Mouse (Mus musculus) hindbrain, postnatal 0 days (tissue): ENCODE results near the gene Kcnh1. TPM values are rescaled to one million over a fixed set of nuclear protein-coding genes. Genes with fewer than 3 reads are reported as not detected.

Experiments
- ATAC-seq: fragments of 200-750 bp; cut with Nextera tagmentation; 2 replicates; pipeline ENCODE4 v1.8.0; 2017; ENCODE audit warnings: mild to moderate bottlenecking, moderate TSS enrichment, moderate library complexity
- DNase-seq: peaks from one replicate; pipeline ENCODE4 v3.0.0-alpha.2; 2015; ENCODE audit warnings: low spot score
- H3K27ac ChIP-seq: fragments of 300-500 bp; sonication (generic); 2 replicates; pipeline ENCODE4 v1.5.1; 2014; ENCODE audit warnings: mild to moderate bottlenecking
- H3K27me3 ChIP-seq: fragments of 300-500 bp; sonication (generic); 2 replicates; pipeline ENCODE4 v1.6.1; 2014; ENCODE audit warnings: low read length, mixed read lengths; ENCODE audit not compliant: insufficient read depth
- H3K36me3 ChIP-seq: fragments of 300-500 bp; sonication (generic); 2 replicates; pipeline ENCODE4 v1.6.1; 2014; ENCODE audit warnings: low read length, mixed read lengths; ENCODE audit not compliant: insufficient read depth
- H3K4me1 ChIP-seq: fragments of 300-500 bp; sonication (generic); 2 replicates; pipeline ENCODE4 v1.6.1; 2014; ENCODE audit warnings: antibody characterized with exemption, low read length, mixed read lengths; ENCODE audit not compliant: insufficient read depth
- H3K4me2 ChIP-seq: fragments of 300-500 bp; sonication (generic); 2 replicates; pipeline ENCODE4 v1.6.1; 2014; ENCODE audit warnings: low read depth, mild to moderate bottlenecking, low read length, moderate library complexity, mixed read lengths
- H3K4me3 ChIP-seq: fragments of 300-500 bp; sonication (generic); 2 replicates; pipeline ENCODE4 v1.5.1; 2014; ENCODE audit warnings: low read length
- H3K9ac ChIP-seq: fragments of 300-500 bp; sonication (generic); replicated peaks from 2 replicates; pipeline ENCODE4 v1.6.1; 2014; ENCODE audit warnings: mild to moderate bottlenecking, low read length, moderate library complexity, mixed read lengths
- H3K9me3 ChIP-seq: fragments of 300-500 bp; sonication (generic); 2 replicates; pipeline ENCODE4 v1.6.1; 2016; ENCODE audit warnings: low read length, mixed read lengths
- CTCF ChIP-seq: IDR thresholded peaks from 2 replicates; pipeline ENCODE4 v1.5.1; 2016; ENCODE audit warnings: antibody characterized with exemption, control low read depth, low read depth
- WGBS: fragments of 180-500 bp; shearing (Covaris S2); extraction: QIAGEN DNeasy Blood & Tissue Kit; methylation state at CpG from one replicate; pipeline ENCODE4 v1.1.7; 2014; 5-methylcytosine and 5-hydroxymethylcytosine counted together
- polyA plus RNA-seq: library from polyadenylated mRNA; unstranded; fragments of >200 nt; fragmentation: Nextera tagmentation; extraction: Ambion mirVana; gene quantifications from 2 replicates; pipeline ENCODE4 v1.2.1, GENCODE M21; 2015
- total RNA-seq: library from RNA; depleted of rRNA; stranded (reverse); fragments of >200 nt; gene quantifications from 2 replicates; pipeline ENCODE4 v1.2.3, GENCODE M21; 2014

The Kcnh1 gene
- total and polyA plus RNA-seq, 2 experiments from 2014 or later, result 2.9 to 7.0 TPM

- DNase-seq (no peak), ATAC-seq (no peak)
- Histone ChIP-seq H3K36me3 (no peaks in the 10 kb centered on the region), H3K9ac (no peak overlapping the region), H3K27me3 (no peaks in the 10 kb centered on the region), H3K4me3 (no peak overlapping the region), H3K4me1 (no peaks in the 10 kb centered on the region), H3K9me3 (no peaks in the 10 kb centered on the region), H3K27ac (no peak overlapping the region), H3K4me2 (no peak overlapping the region)
- TF ChIP-seq CTCF, result no peak
Measured at GRCm38 (mm10) chr1:192502835-192503234, 312.3 kb downstream of the Kcnh1 start.

DNA sequence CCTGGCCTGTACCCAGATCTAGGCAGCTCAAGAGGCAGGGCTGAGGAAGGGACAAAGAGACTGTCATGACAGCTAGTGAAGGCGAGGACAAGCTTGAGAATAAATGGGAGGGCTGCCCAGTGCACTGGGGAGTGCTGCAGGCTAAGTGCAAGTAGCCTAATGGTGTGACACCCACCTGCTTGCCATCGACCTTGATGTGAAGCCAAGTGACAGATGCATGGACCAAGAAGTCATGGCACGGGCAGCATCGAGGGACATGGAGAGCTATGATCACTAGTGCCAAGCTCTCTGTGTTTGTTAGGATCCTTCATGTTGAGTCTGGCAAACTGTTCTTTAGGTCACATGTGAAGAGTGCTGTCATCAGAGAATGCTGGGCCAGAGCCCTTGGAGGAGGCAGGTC is 313.1 kb downstream of the Kcnh1 start:
- TF ChIP-seq CTCF, result no peak
- no peaks in the 10 kb centered on the region for H3K9me3 ChIP-seq
- no peak overlapping the region for H3K4me2 ChIP-seq
- H3K4me3 ChIP-seq, result no peak overlapping the region
- DNase-seq (no peak), ATAC-seq (no peak)
- 71% methylated on average over 4 of the region's 4 CpGs for WGBS
- H3K9ac ChIP-seq, result no peak overlapping the region
- H3K27ac ChIP-seq, result no peak overlapping the region
- H3K27me3 ChIP-seq, result no peaks in the 10 kb centered on the region
- no peaks in the 10 kb centered on the region for H3K36me3 ChIP-seq
- no peaks in the 10 kb centered on the region for H3K4me1 ChIP-seq

GRCm38 (mm10) chr1:192512821-192513220 is 322.2 kb downstream of the Kcnh1 start:
- no peak overlapping the region for H3K9ac ChIP-seq
- DNase-seq, result no peak
- no peaks in the 10 kb centered on the region for H3K36me3 ChIP-seq
- no peak for ATAC-seq
- WGBS, result 95% methylated on average over 1 of the region's 1 CpGs
- no peak for TF ChIP-seq CTCF
- no peaks in the 10 kb centered on the region for H3K4me1 ChIP-seq
- H3K27ac ChIP-seq, result no peak overlapping the region
- no peaks in the 10 kb centered on the region for H3K27me3 ChIP-seq
- H3K4me2 ChIP-seq, result no peak overlapping the region
- H3K4me3 ChIP-seq, result no peak overlapping the region
- H3K9me3 ChIP-seq, result no peaks in the 10 kb centered on the region

- no peak for TF ChIP-seq CTCF
- Histone ChIP-seq H3K9me3 (no peaks in the 10 kb centered on the region), H3K4me1 (no peaks in the 10 kb centered on the region), H3K36me3 (no peaks in the 10 kb centered on the region), H3K9ac (no peak overlapping the region), H3K4me3 (no peak overlapping the region), H3K4me2 (no peak overlapping the region), H3K27me3 (no peaks in the 10 kb centered on the region), H3K27ac (no peak overlapping the region)
- DNase-seq (no peak), ATAC-seq (no peak)
- WGBS, result 82% methylated on average over 3 of the region's 3 CpGs
Measured at GRCm38 (mm10) chr1:192515373-192515772, 324.8 kb downstream of the Kcnh1 start.

DNA sequence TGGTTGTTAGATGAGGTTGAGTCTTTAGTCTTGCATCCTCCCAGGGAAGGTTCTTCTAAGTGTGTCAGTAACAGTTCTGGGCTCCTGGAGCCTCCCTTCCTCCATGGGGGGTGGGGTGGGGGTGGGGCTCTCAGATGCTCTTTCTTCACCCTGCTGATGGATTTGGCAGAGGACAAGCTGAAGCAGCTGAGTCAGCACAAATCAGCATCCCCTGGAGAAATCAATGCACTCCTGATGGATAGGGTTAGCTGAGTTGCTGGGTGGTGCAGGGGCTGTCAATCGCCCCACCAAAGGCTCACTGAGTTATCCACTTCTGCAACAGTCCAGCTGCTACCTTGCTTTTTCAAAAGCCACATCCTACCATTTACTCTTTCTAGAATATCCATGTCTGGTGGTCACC is 329.1 kb downstream of the Kcnh1 start:
- H3K4me2 ChIP-seq, result no peak overlapping the region
- H3K9ac ChIP-seq, result no peak overlapping the region
- no peak for TF ChIP-seq CTCF
- H3K27me3 ChIP-seq, result no peaks in the 10 kb centered on the region
- H3K4me1 ChIP-seq, result no peaks in the 10 kb centered on the region
- 78% methylated on average over 1 of the region's 1 CpGs for WGBS
- H3K27ac ChIP-seq, result no peak overlapping the region
- H3K36me3 ChIP-seq, result no peaks in the 10 kb centered on the region
- H3K4me3 ChIP-seq, result no peak overlapping the region
- DNase-seq, result no peak
- H3K9me3 ChIP-seq, result no peaks in the 10 kb centered on the region
- no peak for ATAC-seq

- TF ChIP-seq CTCF, result no peak
- Histone ChIP-seq H3K9ac (no peak overlapping the region), H3K27ac (no peak overlapping the region), H3K27me3 (no peaks in the 10 kb centered on the region), H3K9me3 (no peaks in the 10 kb centered on the region), H3K36me3 (no peaks in the 10 kb centered on the region), H3K4me3 (no peak overlapping the region), H3K4me1 (no peaks in the 10 kb centered on the region), H3K4me2 (no peak overlapping the region)
- ATAC-seq (no peak), DNase-seq (peak; percentile 66)
- WGBS, result 26% methylated on average over 13 of the region's 13 CpGs
Measured at GRCm38 (mm10) chr1:192520836-192521435, 330.4 kb downstream of the Kcnh1 start.

DNA sequence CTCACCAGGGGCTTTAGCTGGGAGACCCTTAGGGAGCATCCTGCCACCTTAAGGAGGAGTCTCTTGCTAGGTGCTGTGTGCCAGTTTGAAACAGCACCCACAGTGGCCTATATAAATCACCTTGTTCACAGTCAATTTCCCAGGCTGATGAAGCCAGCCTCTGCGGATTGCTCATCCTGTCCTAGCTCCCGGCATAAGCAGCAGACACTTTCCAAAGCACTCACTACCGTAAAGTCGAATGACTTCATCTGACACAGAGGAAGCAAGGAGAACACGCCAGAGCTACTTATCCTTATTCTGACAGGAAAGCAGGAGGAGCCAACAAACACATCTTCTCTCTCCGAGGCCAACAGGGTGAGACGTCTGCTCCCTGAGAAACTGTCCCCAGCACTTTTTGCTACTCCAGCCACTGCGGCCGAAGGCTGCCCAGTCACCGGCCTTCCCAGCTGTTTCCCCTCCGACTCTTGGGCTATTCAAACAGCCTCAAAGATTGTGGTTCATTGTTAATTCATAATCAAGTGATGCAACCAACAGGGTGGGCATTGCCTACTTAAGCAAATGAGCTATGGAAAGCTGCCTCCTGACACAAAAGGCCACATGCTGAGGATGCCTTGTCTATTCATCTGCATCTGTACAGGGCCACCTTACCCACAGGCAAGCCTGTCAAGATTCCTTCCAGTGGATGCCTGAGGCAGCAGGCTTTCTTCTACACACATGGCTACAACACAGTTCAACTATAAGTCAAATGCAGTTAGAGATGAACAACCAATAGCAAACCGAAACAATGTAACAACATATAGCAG is 332.0 kb downstream of the Kcnh1 start:
- WGBS, result 31% methylated on average over 12 of the region's 12 CpGs
- Histone ChIP-seq H3K27me3 (no peaks in the 10 kb centered on the region), H3K4me3 (no peak overlapping the region), H3K4me2 (no peak overlapping the region), H3K9me3 (no peaks in the 10 kb centered on the region), H3K36me3 (no peaks in the 10 kb centered on the region), H3K9ac (no peak overlapping the region), H3K4me1 (no peaks in the 10 kb centered on the region), H3K27ac (no peak overlapping the region)
- DNase-seq (peak; percentile 45), ATAC-seq (0 out of 2 replicates have a peak, but pooled peaks have one; percentile 16)
- no peak for TF ChIP-seq CTCF
